Mouse (Mus musculus): ENCODE results near the gene Spdye4a. TPM values are rescaled to one million over a fixed set of nuclear protein-coding genes. Genes with fewer than 3 reads are reported as not detected.

The Spdye4a gene
- not detected in 2 replicates for polyA plus RNA-seq (2012; rRNA removed)

GRCm38 (mm10) chr5:143226790-143227189 lies at the start of gene Spdye4a:
Gene Spdye4a (minus strand): TSS chr5:143226890.

GRCm38 (mm10) chr5:143269363-143270150 lies 42.9 kb upstream of the Spdye4a start, which contains the start of gene Zfp316:
Gene Zfp316 (minus strand): TSS chr5:143270022.

GRCm38 (mm10) chr5:143235028-143235693 lies 8.5 kb upstream of the Spdye4a start, which contains the start of gene Zfp12:
Gene Zfp12 (plus strand): TSS chr5:143235163.

GRCm38 (mm10) chr5:143180255-143181076 lies 46.2 kb downstream of the Spdye4a start, which contains the start of the genes Rbak and Spdye4b:
Gene Rbak (minus strand): TSS chr5:143180775.
Gene Spdye4b (plus strand): TSS chr5:143181017.

Other genes starting within 250 kb of the Spdye4a start
- gene Rnf216, start 113.9 kb downstream of the Spdye4a start, polyA plus RNA-seq (2012; rRNA removed): 9.2 and 9.6 TPM in 2 replicates
- not detected in 2 replicates for gene Olfr718-ps1, start 79.3 kb downstream of the Spdye4a start, polyA plus RNA-seq (2012; rRNA removed)
- 1.9 and 2.0 TPM in 2 replicates for gene Rbak, start 46.1 kb downstream of the Spdye4a start, polyA plus RNA-seq (2012; rRNA removed)
- not detected in 2 replicates for gene Spdye4b, start 45.9 kb downstream of the Spdye4a start, polyA plus RNA-seq (2012; rRNA removed)
- 2.1 and 2.3 TPM in 2 replicates for gene Zfp12, start 8.3 kb upstream of the Spdye4a start, polyA plus RNA-seq (2012; rRNA removed)
- gene Zfp316, start 43.1 kb upstream of the Spdye4a start, polyA plus RNA-seq (2012; rRNA removed): 0.27 and 0.32 TPM in 2 replicates
- gene Zfp853, start 66.7 kb upstream of the Spdye4a start, polyA plus RNA-seq (2012; rRNA removed): 0.06 and 0.08 TPM in 2 replicates
- gene E130309D02Rik, start 88.5 kb upstream of the Spdye4a start, polyA plus RNA-seq (2012; rRNA removed): 10.8 and 13.9 TPM in 2 replicates
- 15.1 and 16.1 TPM in 2 replicates for gene Zdhhc4, start 102.4 kb upstream of the Spdye4a start, polyA plus RNA-seq (2012; rRNA removed)
- 0.01 and 0.02 TPM in 2 replicates for gene Grid2ip, start 130.4 kb upstream of the Spdye4a start, polyA plus RNA-seq (2012; rRNA removed)
- gene Kdelr2, start 176.9 kb upstream of the Spdye4a start, polyA plus RNA-seq (2012; rRNA removed): 35.5 and 44.9 TPM in 2 replicates
- 4.0 and 5.2 TPM in 2 replicates for gene Daglb, start 237.7 kb upstream of the Spdye4a start, polyA plus RNA-seq (2012; rRNA removed)